Mouse (Mus musculus) midbrain, embryonic 16.5 days (tissue): ENCODE results near the gene Mcub. TPM values are rescaled to one million over a fixed set of nuclear protein-coding genes. Genes with fewer than 3 reads are reported as not detected.
A peak's percentile ranks its signal among the peaks of the same experiment; 100 is the strongest.

Experiments
- ATAC-seq: fragments of 200-750 bp; cut with Nextera tagmentation; 2 replicates; pipeline ENCODE4 v1.8.0; 2017; ENCODE audit warnings: moderate TSS enrichment
- H3K27ac ChIP-seq: fragments of 300-500 bp; sonication (generic); 2 replicates; pipeline ENCODE4 v1.5.1; 2014; ENCODE audit warnings: mild to moderate bottlenecking, low read length, mixed read lengths
- H3K27me3 ChIP-seq: fragments of 300-500 bp; sonication (generic); 2 replicates; pipeline ENCODE4 v1.6.1; 2014; ENCODE audit warnings: low read depth, low read length, mixed read lengths; ENCODE audit not compliant: control insufficient read depth, insufficient read depth
- H3K36me3 ChIP-seq: fragments of 300-500 bp; sonication (generic); 2 replicates; pipeline ENCODE4 v1.6.1; 2014; ENCODE audit warnings: mild to moderate bottlenecking, low read length, moderate library complexity, mixed read lengths; ENCODE audit not compliant: control insufficient read depth, insufficient read depth
- H3K4me1 ChIP-seq: fragments of 300-500 bp; sonication (generic); 2 replicates; pipeline ENCODE4 v1.6.1; 2014; ENCODE audit warnings: mild to moderate bottlenecking, low read length, mixed read lengths; ENCODE audit not compliant: control insufficient read depth, insufficient read depth
- H3K4me2 ChIP-seq: fragments of 300-500 bp; sonication (generic); 2 replicates; pipeline ENCODE4 v1.6.1; 2014; ENCODE audit warnings: mild to moderate bottlenecking, low read length, mixed read lengths
- H3K4me3 ChIP-seq: fragments of 300-500 bp; sonication (generic); 2 replicates; pipeline ENCODE4 v1.5.1; 2014; ENCODE audit warnings: low read depth, mild to moderate bottlenecking, low read length, moderate library complexity, mixed read lengths
- H3K9ac ChIP-seq: fragments of 300-500 bp; sonication (generic); 2 replicates; pipeline ENCODE4 v1.6.1; 2014; ENCODE audit warnings: low read depth, low read length, mixed read lengths
- H3K9me3 ChIP-seq: fragments of 300-500 bp; sonication (generic); replicated peaks from 2 replicates; pipeline ENCODE4 v1.6.1; 2014; ENCODE audit warnings: mild to moderate bottlenecking, low read length, mixed read lengths; ENCODE audit not compliant: control insufficient read depth, poor library complexity, severe bottlenecking
- WGBS: fragments of 180-500 bp; shearing (Covaris S2); extraction: QIAGEN DNeasy Blood & Tissue Kit; methylation state at CpG from one replicate; pipeline ENCODE4 v1.1.7; 2014; 5-methylcytosine and 5-hydroxymethylcytosine counted together
- polyA plus RNA-seq: library from polyadenylated mRNA; unstranded; fragments of >200 nt; fragmentation: Nextera tagmentation; extraction: Ambion mirVana; gene quantifications from 2 replicates; pipeline ENCODE4 v1.2.1, GENCODE M21; 2015

Mcub gene
- 4.6 and 7.3 TPM in 2 replicates for polyA plus RNA-seq

- peak; percentile 70 for ATAC-seq
- H3K4me3 ChIP-seq = peak within 1 kb of the TSS; percentile 49
- no peaks in the 10 kb centered on the region; the same call in none of the 2 replicates for H3K27me3 ChIP-seq
- WGBS = under 1% methylated on average over 55 of the region's 63 CpGs
- peak within 1 kb of the TSS; percentile 52 for H3K9ac ChIP-seq
- H3K4me2 ChIP-seq = peak within 1 kb of the TSS; percentile 94
- no peaks in the 10 kb centered on the region for H3K9me3 ChIP-seq
- H3K4me1 ChIP-seq = peaks cover 15% of the 10 kb centered on the region
- no peaks in the 10 kb centered on the region for H3K36me3 ChIP-seq
- no peak within 1 kb of the TSS for H3K27ac ChIP-seq
Measured at GRCm38 (mm10) chr3:129969432-129970395, at the start of gene Mcub. TSS of gene Mcub (minus strand) at chr3:129970206.

GRCm38 (mm10) chr3:130012943-130013342 is 42.9 kb upstream of the Mcub start:
- H3K4me1 ChIP-seq = no peaks in the 10 kb centered on the region
- H3K9ac ChIP-seq = no peak overlapping the region
- WGBS = 80% methylated on average over 2 of the region's 2 CpGs
- ATAC-seq = no peak
- 0 out of 2 replicates have a peak, but pooled peaks cover 2% of the 10 kb centered on the region for H3K36me3 ChIP-seq
- no peak overlapping the region for H3K4me3 ChIP-seq
- no peak overlapping the region for H3K4me2 ChIP-seq
- H3K27ac ChIP-seq = no peak overlapping the region
- H3K27me3 ChIP-seq = no peaks in the 10 kb centered on the region
- no peaks in the 10 kb centered on the region for H3K9me3 ChIP-seq

GRCm38 (mm10) chr3:130011236-130011635 is 41.2 kb upstream of the Mcub start:
- WGBS = 74% methylated on average over 1 of the region's 1 CpGs
- no peak overlapping the region for H3K9ac ChIP-seq
- H3K4me2 ChIP-seq = no peak overlapping the region
- H3K27ac ChIP-seq = no peak overlapping the region
- no peak overlapping the region for H3K4me3 ChIP-seq
- peaks cover 9% of the 10 kb centered on the region for H3K36me3 ChIP-seq
- no peaks in the 10 kb centered on the region for H3K9me3 ChIP-seq
- H3K4me1 ChIP-seq = no peaks in the 10 kb centered on the region
- no peak for ATAC-seq
- no peaks in the 10 kb centered on the region for H3K27me3 ChIP-seq

DNA sequence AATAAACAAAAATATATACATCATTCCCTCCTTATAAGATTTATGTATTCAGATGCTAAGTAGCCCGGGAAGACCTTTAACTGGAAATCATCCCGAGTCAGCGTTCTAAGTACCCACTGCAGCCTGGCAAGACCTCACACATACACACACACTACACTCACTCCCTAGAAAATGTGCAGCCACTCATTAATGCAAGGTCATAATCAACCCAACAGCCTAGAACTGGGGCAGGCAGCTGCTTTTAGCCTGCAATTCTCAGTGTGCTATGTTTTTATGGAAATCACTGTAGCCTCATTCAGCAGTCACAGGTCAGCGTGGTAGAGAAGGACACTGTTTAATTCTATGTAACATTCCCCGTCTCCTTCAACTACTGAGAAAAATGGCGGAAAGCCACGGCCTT is 36.1 kb upstream of the Mcub start:
- Histone ChIP-seq H3K9ac (no peak overlapping the region), H3K9me3 (no peaks in the 10 kb centered on the region), H3K27me3 (no peaks in the 10 kb centered on the region), H3K36me3 (peaks cover 23% of the 10 kb centered on the region), H3K27ac (no peak overlapping the region), H3K4me2 (no peak overlapping the region), H3K4me1 (no peaks in the 10 kb centered on the region), H3K4me3 (no peak overlapping the region)
- ATAC-seq = no peak
- WGBS = 95% methylated on average over 7 of the region's 7 CpGs

- Histone ChIP-seq H3K9me3 (no peaks in the 10 kb centered on the region), H3K9ac (no peak overlapping the region), H3K4me3 (no peak overlapping the region), H3K4me1 (no peaks in the 10 kb centered on the region), H3K27me3 (no peaks in the 10 kb centered on the region), H3K27ac (no peak overlapping the region), H3K36me3 (peaks cover 27% of the 10 kb centered on the region), H3K4me2 (no peak overlapping the region)
- 96% methylated on average over 11 of the region's 11 CpGs for WGBS
- no peak for ATAC-seq
Measured at GRCm38 (mm10) chr3:130000926-130001325, 30.9 kb upstream of the Mcub start.

DNA sequence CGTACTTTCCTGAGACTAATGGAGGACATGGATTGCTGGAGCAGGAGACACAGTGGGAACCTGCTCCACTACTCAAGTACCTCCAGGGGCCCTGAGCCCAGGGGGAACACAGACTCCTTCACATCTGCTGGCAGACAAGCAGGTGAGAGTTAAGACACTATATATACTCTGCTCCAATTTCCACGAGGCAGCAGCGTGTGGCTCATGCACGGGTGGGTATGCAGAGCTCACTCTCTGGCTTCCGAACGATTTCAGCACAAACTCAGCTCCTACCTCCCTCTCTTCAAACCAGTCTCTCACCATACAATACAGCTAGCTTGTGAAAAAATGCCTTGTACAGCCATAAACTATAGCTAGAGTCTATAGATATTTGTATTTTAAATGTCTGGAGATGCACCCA is 28.5 kb upstream of the Mcub start:
- Histone ChIP-seq H3K27ac (no peak overlapping the region), H3K4me2 (no peak overlapping the region), H3K27me3 (no peaks in the 10 kb centered on the region), H3K36me3 (peaks cover 38% of the 10 kb centered on the region), H3K9ac (no peak overlapping the region), H3K4me1 (no peaks in the 10 kb centered on the region), H3K4me3 (no peak overlapping the region), H3K9me3 (no peaks in the 10 kb centered on the region)
- WGBS = 94% methylated on average over 6 of the region's 6 CpGs
- no peak for ATAC-seq

DNA sequence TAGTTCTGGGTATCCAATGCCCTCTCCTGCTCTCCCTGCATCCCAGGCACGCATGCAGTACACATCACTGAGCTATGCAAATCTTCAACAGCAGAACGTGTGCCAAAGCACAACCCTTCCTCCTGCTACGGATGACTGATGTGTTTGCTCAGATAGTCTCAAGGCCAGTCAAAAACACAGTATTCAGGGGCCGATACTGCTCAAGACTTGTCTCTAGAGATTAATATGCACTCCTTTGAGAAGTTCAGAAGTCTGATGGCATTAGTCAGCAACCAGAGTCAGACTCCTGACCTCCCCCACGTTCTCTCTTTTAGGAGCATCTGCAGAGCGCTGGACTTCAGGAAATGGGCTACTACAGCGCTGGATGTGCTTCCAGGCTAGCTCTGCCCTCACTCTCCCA is 28.0 kb upstream of the Mcub start:
- Histone ChIP-seq H3K4me2 (no peak overlapping the region), H3K9ac (no peak overlapping the region), H3K4me1 (no peaks in the 10 kb centered on the region), H3K9me3 (no peaks in the 10 kb centered on the region), H3K27me3 (no peaks in the 10 kb centered on the region), H3K27ac (no peak overlapping the region), H3K36me3 (peaks cover 41% of the 10 kb centered on the region), H3K4me3 (no peak overlapping the region)
- ATAC-seq = no peak
- WGBS = 86% methylated on average over 7 of the region's 7 CpGs

GRCm38 (mm10) chr3:129997324-129997723 is 27.3 kb upstream of the Mcub start:
- no peak for ATAC-seq
- H3K27ac ChIP-seq = no peak overlapping the region
- no peaks in the 10 kb centered on the region for H3K9me3 ChIP-seq
- H3K4me2 ChIP-seq = no peak overlapping the region
- H3K4me3 ChIP-seq = no peak overlapping the region
- WGBS = 88% methylated on average over 3 of the region's 3 CpGs
- H3K27me3 ChIP-seq = no peaks in the 10 kb centered on the region
- H3K36me3 ChIP-seq = peaks cover 42% of the 10 kb centered on the region
- H3K4me1 ChIP-seq = no peaks in the 10 kb centered on the region
- H3K9ac ChIP-seq = no peak overlapping the region

DNA sequence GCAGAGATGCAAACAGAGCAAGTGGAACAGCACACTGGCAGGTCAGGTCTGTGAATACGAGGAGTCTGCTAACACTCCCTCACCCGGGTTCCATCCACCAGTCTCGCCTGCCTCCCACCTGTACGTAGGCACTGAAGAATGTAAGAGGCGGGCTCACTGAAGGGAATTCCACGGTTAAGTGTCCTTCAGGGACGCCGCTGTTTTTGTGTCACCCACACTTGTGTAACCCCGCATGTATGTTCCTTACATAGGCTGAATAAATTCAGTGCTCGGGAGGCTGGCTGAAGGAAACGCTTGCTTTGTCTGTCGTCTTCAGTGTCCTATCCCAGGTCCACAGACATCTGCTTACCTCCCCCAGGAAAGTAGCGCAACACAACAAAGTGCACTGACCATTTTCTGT is 17.3 kb upstream of the Mcub start:
- WGBS = 96% methylated on average over 13 of the region's 13 CpGs
- no peaks in the 10 kb centered on the region for H3K4me1 ChIP-seq

More for the DNA sequence above, 17.3 kb upstream of the Mcub start:
- no peak overlapping the region for H3K9ac ChIP-seq
- ATAC-seq = no peak
- no peak overlapping the region for H3K27ac ChIP-seq
- peaks cover 57% of the 10 kb centered on the region for H3K36me3 ChIP-seq
- no peak overlapping the region for H3K4me2 ChIP-seq
- no peak overlapping the region for H3K4me3 ChIP-seq
- H3K9me3 ChIP-seq = no peaks in the 10 kb centered on the region
- H3K27me3 ChIP-seq = no peaks in the 10 kb centered on the region
